Mouse (Mus musculus) v-Abl transformed pro-B cells (cell line): ENCODE results near the gene Cope.

Experiments
- in situ Hi-C, 2 experiments: fragments of 400-800 bp; cut with MboI; formaldehyde crosslinking; loops; one replicate each; pipeline ENCODE4 v1.15.1; 2025; ENCODE audit not compliant: unreplicated experiment in 2 of 2

The Cope gene

DNA sequence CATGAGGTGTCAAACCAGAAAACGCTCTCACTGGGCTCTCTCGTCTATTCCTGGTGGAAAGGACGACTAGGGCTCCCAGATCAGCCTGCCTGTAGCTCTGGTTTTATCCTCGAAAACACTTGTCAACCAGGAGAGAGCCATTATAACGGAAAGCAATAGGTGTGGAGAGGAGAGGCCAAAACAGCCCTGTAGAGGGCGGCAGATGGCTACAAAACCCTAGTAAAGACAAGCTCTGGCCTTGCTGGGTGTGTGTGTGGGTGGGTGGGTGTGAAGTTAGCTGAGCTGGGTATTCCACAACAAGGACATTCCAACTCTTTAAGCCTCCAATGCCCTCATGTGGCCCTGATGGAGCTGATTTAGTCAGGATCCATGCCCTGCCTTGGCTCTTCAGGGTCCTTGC, 41.4 kb downstream of the Cope start:
- in situ Hi-C loops = loop anchor here in 1 of 2 experiments (5.0 kb wide), 1 partner anchor 36 kb away; no protein-coding TSS in a partner anchor

DNA sequence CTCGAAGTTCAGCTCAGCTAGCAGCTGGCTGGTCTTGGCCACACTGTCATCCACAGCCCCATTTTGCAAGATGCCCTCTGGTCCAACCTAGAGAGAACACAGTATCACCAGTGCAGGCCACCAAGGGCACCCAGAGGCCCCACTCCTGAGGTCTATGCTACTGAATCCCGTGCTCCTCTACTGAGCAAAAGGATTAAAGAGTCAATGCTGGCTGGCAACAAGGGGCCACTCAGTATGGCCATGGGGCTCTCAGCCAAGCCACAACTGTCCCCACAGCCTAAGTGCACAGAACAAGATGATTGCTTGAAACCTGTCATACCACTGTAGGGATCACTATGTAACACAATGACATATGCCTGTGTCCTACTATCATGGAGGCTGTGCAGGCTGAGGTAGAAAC, 42.0 kb downstream of the Cope start:
- in situ Hi-C loops = loop anchor here in 1 of 2 experiments (5.0 kb wide), 1 partner anchor 37 kb away; no protein-coding TSS in a partner anchor

DNA sequence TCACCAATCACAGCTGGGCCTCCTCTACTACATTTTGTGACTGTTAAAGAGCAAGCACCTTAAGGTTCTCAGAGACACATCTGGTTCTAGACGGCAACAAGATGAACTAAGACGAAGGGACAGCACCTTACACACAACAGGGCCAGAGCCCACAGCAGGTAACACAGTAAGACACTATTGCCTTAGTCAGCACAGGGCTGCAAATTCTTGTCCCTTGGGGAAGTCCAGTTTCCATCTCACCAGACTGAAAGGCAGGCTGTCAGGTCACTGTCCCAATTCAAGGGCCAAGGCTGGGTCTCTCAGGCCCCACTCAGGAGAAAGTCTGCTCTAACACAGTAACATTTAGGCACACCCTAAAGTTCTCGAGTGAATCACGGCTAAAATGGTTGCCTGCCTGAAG, 45.1 kb downstream of the Cope start:
- in situ Hi-C loops = no loop called here

DNA sequence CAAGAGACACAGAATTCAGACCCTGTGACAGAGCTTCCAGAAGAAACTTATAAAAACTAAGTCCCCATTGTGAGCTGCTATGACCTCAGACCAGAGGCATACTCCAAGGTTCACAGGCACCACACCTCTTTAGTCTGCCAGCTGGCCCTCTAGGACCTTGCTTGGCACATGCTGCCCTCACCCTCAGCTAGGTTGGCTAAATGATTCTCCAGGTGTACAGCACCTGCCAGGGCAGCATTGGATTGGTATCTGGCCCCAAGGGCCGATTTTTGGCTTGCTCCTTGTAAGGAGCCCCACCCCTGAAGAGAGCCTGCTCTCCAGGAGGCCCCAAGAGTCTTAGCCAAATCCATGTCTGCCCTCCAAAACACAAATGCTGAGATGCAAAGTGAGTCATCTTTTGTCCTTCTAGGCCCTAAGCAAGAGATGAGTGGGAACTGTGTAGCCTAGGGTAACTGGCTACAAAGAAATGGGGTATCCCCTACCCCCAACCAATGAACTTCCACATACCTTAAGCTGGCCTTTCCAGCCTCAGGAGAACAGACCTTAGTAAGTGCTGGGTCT, 45.6 kb downstream of the Cope start:
- in situ Hi-C loops = no loop called here

DNA sequence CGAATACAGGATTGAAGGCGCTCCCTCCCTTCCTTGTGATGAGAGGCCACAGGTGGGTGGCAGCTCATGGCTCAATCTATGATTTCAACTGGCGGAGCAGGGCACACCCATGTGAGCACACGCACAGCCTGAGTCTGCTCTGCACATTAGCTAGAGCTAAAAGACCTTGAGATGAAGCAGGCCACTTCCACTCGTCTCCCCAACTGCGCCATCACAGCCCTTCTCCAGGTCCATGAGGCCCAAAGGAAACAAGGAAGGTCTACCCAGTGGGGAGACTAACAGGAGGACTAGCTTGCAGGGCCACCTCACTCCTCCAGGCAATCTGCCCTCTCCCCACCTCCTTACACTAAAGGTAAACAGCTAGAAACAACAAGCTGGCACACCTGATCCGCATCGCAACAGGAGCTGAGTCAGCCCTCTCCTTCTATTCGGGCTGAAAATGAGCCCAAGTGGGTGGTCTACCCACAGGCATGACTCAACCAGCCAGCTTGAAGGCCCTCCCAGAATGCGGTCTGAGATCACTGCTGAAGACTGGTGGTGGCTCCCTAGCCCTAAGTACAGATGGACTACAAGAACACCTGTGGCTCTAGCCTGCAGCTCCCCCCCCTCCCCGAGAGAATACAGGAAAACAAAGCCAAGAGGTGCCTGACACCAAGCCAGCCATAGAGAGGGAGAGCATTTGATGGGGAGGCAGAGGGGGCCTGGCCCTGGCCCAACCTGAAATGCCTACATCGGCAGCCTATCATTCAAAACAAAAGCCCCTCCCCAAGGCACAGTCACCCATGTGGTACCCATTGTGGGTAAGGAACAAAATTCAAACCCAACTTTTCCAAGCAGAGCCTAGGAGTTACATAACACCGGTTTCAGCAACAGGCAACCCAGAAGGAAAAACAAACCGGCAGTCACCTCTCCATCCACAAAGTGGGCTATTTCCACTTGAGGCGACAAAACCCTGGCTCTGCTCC, 49.0 kb downstream of the Cope start:
- in situ Hi-C loops = no loop called here

DNA sequence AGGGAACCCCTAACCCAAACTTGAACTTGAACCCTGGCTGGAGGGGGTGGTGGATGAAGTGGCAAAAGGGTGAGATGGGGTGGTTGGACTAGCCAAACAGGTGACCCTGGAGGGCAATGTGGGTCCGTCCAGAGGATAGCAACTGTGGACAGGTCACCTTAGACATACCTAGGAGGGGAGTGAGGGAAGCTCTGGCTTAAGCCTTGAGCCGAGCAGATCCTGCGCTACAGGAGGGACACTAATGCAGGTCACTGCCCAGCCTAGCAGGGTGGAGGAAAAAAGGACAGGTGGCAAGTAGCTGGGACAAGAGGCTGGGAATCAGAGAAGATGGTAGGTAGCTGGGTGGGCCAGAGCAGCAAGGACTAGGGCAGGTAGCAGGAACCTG, 49.7 kb downstream of the Cope start:
- in situ Hi-C loops = no loop called here

DNA sequence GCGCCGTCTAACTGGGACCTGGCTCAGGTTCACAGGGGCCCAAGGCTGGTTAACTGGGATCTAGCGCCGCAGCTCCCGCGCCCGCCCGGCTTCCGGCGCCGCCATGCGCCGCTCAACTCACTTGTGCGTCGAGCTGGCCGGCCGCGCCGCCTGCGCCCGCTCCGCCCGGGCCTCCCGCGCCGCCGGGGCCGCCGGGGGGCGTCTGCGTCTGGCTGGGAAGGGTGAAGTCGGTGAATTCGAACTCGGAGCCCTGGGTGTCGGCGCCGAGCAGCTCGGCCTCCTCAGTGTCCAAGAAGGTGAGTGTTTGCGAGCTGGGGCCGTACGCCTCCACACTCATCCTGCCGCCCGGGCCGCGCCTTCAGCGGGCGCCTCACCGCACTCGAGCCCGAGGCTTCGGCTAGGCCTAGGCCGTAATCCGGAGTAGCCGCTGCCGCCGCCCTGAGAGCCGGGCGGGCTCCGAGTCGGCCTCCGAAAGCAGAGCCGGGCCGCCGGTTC, 50.4 kb downstream of the Cope start:
- in situ Hi-C loops = no loop called here

DNA sequence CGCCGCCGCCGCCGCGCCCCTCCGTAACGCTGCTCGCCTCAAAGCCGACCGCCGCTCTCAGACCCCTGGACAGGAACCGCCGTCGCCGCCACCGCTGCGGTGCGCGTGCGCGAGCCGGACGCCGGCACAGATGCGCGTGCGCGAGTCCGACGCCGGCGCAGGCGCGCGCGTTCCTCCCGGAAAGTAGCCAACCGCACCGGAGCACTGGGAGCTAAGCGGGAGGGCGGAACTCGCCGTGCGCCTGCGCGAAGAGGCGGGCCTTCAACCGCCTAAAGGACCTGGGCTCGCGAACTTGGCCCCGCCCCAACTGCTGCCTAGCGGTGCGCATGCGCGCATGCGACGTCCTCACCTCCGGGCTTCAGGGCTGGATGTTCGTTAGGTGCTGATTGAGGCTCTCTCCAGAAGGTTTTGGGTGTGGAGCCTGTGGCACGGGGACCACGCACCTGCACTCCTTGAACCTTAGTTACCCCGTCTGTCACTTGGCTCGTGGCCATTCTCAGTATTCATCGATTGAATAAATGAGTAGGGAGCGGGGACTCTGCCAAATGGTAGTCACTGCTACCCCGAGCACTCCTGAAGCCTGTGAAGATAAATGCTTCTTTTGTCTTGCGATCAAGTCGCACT, 51.0 kb downstream of the Cope start, which contains the start of gene Upf1:
TSS of gene Upf1 (minus strand) at position 85 of the 624 bp plus-strand sequence.
- in situ Hi-C loops = no loop called here

DNA sequence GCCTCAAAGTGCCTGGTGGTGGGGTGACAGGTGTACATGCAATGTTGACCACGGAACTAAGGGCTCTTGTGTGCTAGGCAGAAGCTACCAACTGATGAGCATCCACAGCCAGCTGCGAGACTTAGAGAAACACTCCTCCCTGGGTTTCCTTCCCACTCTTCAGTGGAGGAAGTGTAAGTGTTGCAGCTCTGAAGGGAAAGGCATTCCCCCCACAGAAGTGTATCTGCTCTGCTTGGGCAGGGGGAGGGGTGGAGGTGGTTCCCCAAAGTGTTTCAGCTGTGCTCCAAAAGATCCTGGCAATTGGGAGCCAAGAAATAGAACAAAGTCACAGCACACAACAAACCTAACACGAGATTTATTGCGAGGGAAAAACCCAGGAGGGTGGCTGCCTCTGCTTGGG, 51.7 kb downstream of the Cope start:
- in situ Hi-C loops = no loop called here

DNA sequence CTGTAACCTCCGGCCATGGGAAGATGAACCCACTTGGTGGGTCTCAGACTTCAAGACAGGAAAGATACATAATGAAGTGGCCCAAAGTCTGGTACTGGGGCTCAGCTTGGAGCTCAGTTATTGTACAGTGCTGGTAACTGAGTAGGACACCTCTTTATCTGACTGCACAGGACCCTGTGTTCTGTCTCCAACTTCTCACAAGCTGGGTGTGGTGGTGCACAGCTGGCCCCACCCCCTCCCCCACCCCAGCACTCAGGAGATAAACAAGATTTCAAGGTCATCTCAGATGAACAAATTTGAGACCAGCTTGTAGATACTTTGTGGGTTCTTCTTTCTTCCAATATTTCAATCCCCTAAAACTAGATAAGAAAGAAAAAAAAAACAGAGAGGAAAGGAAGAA, 53.8 kb downstream of the Cope start:
- in situ Hi-C loops = no loop called here

DNA sequence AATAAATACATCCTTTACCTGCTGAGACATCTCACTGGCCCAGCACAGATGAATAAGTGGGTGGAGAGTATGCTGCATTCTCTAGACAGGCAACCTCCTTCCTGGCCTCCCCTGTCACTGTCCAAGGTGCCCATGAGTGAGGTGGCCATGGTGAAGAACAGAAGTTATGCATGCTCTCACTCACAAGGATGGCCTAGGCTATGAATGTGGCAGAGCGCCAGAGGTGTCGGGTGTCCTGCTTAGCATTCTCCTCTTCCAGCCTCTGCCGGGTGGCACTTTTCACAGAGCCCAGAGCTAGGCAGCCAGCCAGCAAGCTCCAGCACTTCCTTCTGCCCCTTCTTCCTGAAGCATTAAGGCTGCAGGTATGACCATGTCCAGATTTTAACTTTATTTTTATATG, 57.1 kb downstream of the Cope start:
- in situ Hi-C loops = no loop called here

DNA sequence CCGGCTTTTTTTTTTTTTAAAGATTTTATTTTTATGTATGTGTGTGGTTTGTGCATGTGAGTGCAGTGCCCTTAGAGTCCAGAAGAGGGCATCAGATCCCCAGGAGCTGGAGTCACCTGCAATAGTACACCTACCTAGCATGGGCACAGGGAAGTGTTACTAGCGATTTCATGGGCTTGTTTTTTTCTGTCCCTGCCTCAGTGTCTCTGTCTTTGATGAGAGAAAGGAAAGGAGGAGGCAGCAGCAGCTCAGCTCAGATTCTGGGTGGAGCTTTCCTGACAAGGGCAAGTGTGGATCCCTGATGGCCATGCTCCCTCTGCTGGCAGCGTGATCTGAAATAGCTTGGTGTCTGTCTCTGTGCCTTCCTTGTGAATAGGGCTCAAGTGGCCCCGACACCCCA, 58.5 kb downstream of the Cope start:
- in situ Hi-C loops = no loop called here

DNA sequence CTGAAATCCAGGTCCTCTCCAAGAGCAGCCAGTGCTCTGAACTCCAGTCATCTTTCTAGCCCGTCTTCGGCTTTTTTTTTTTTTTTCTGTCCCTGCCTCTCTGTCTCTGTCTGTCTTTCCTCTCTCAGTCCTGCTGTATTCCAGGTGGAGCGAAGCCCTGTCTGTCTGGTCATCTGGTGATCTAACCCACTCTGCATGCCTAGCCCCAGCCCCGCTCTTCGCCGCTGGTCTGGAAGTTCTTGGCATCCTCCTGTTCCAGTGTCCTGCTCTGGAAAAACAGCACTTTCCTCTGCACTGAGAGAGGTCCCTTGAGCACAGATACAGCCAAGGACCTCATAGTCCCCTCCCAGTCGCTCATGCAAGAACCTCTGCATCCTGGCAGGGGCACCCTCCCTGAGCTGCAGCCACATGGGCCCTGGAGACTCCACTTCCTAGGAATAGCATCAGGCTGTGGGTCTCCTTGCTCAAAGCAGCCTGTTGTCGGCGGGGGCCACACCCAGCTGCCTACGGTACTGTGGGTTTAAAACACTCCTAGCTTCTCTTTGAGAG, 59.2 kb downstream of the Cope start:
- in situ Hi-C loops = no loop called here
